Mouse (Mus musculus): ENCODE measurements around the gene Lenep. TPM values are rescaled to one million over a fixed set of nuclear protein-coding genes. Genes with fewer than 3 reads are reported as not detected.

Lenep gene
- total and polyA plus RNA-seq, 3 experiments, result not detected

DNA sequence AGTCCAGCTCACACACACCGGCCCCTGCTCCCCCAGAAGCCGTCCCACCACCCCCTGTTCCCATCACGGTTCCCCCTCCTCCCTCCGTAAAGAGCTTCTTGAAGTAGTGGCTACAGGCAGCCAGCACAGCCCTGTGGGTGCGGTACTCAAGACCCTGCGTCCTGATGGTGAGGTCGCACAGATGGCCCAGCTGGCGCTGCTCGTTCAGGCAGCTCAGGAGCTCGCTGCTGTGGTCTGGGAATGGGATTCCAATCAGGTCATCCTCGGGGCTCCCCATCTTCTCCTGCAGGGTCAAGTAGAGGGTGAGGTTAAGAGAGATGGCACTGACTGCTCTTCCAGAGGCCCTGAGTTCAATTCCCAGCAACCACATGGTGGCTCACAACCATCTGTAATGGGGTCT, 21.4 kb downstream of the Lenep start:
- Histone ChIP-seq H3K27ac (ENCODE audit: control insufficient read depth, low read depth, low read length) (no peak overlapping the region), H3K36me3 (ENCODE audit: control insufficient read depth in 1 of 2, insufficient read depth in 2 of 2, low read length in 2 of 2) (no peaks in the 10 kb centered on the region), H3K4me1 (ENCODE audit: control insufficient read depth in 1 of 2, insufficient read depth in 2 of 2, low read length in 2 of 2) (no peaks in the 10 kb centered on the region), H3K27me3 (ENCODE audit: control insufficient read depth in 1 of 2, insufficient read depth in 2 of 2, low read length in 2 of 2) (no peaks in the 10 kb centered on the region), H3K9ac (ENCODE audit: control insufficient read depth, low read depth, low read length, poor library complexity, severe bottlenecking) (no peak overlapping the region), H3K79me2 (ENCODE audit: control insufficient read depth, insufficient read depth, low read length, poor library complexity) (no peaks in the 10 kb centered on the region), H3K4me3 (ENCODE audit: control insufficient read depth in 1 of 2, insufficient read depth in 1 of 2, low read depth in 2 of 2, low read length in 2 of 2) (no peak overlapping the region), H3K9me3 (replicated peaks; ENCODE audit: insufficient read depth, low read length) (no peaks in the 10 kb centered on the region)
- no peak for DNase-seq (ENCODE audit: low read depth, low spot score)
- no peak for TF ChIP-seq MYC (IDR thresholded peaks at IDR 0.05; ENCODE audit: low read depth, low read length)
- TF ChIP-seq GATA1 (IDR thresholded peaks at IDR 0.05; ENCODE audit: low read depth, low read length), result no peak
- TF ChIP-seq SIN3A (IDR thresholded peaks at IDR 0.05; ENCODE audit: low read length), result no peak
- TF ChIP-seq BHLHE40 (IDR thresholded peaks at IDR 0.05; ENCODE audit: borderline replicate concordance, low read depth, low read length), result no peak
- TF ChIP-seq POLR2A (IDR thresholded peaks at IDR 0.05; ENCODE audit: control insufficient read depth in 1 of 2, insufficient read depth in 1 of 2, low read depth in 1 of 2, low read length in 2 of 2, poor library complexity in 1 of 2), result no peak
- TF ChIP-seq TBP (IDR thresholded peaks at IDR 0.05; ENCODE audit: low read depth, low read length), result no peak
- TF ChIP-seq USF2 (IDR thresholded peaks at IDR 0.05; ENCODE audit: borderline replicate concordance in 1 of 2, insufficient read depth in 1 of 2, low read depth in 1 of 2, low read length in 2 of 2), result no peak
- no peak for TF ChIP-seq POLR2AphosphoS2 (IDR thresholded peaks at IDR 0.05; ENCODE audit: low read length)
- no peak for TF ChIP-seq EP300 (IDR thresholded peaks at IDR 0.05; ENCODE audit: low read depth in 1 of 2, low read length in 2 of 2)
- TF ChIP-seq SMC3 (IDR thresholded peaks at IDR 0.05; ENCODE audit: low read depth, low read length), result no peak

- Histone ChIP-seq H3K27me3 (ENCODE audit: control insufficient read depth in 1 of 2, insufficient read depth in 2 of 2, low read length in 2 of 2) (no peaks in the 10 kb centered on the region), H3K9ac (ENCODE audit: control insufficient read depth, low read depth, low read length, poor library complexity, severe bottlenecking) (no peak overlapping the region), H3K4me1 (ENCODE audit: control insufficient read depth in 1 of 2, insufficient read depth in 2 of 2, low read length in 2 of 2) (no peaks in the 10 kb centered on the region), H3K27ac (ENCODE audit: control insufficient read depth, low read depth, low read length) (no peak overlapping the region), H3K9me3 (replicated peaks; ENCODE audit: insufficient read depth, low read length) (no peaks in the 10 kb centered on the region), H3K4me3 (ENCODE audit: control insufficient read depth in 1 of 2, insufficient read depth in 1 of 2, low read depth in 2 of 2, low read length in 2 of 2) (no peak overlapping the region), H3K36me3 (ENCODE audit: control insufficient read depth in 1 of 2, insufficient read depth in 2 of 2, low read length in 2 of 2) (no peaks in the 10 kb centered on the region), H3K79me2 (ENCODE audit: control insufficient read depth, insufficient read depth, low read length, poor library complexity) (no peaks in the 10 kb centered on the region)
- DNase-seq (ENCODE audit: low read depth, low spot score), result no peak
- TF ChIP-seq MAZ (IDR thresholded peaks at IDR 0.05; ENCODE audit: low read depth, low read length) (no peak), GABPA (IDR thresholded peaks at IDR 0.05; ENCODE audit: low read depth, low read length) (no peak), ZMIZ1 (IDR thresholded peaks at IDR 0.05; ENCODE audit: low read depth, low read length) (no peak), RAD21 (IDR thresholded peaks at IDR 0.05; ENCODE audit: low read depth, low read length) (no peak), KAT2A (conservative IDR thresholded peaks at IDR 0.05; ENCODE audit: low read depth, low read length) (no peak), GATA1 (IDR thresholded peaks at IDR 0.05; ENCODE audit: low read depth, low read length) (no peak)
Measured at GRCm38 (mm10) chr3:89380711-89381110, 21.9 kb downstream of the Lenep start.

DNA sequence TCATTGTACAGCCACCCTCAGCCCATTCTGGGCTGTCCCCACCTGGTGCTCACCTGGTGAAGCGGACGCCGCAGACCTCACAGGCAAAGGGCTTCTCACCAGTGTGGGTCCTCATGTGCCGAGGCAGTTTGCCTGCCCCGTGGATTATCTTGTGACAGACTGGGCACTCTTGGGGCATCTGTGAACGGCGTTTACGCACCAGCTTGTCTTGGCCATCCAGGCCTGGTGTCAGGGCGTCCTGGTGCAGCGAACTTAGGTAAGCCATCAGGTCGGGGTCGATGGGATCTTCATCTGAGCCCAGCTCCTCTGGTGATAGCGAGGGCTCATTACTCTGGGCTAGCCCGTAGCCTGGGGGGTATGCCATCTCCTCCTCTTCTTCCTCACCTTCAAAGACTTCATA, 22.3 kb downstream of the Lenep start:
- H3K27me3 ChIP-seq (ENCODE audit: control insufficient read depth in 1 of 2, insufficient read depth in 2 of 2, low read length in 2 of 2), result no peaks in the 10 kb centered on the region
- no peak overlapping the region for H3K9ac ChIP-seq (ENCODE audit: control insufficient read depth, low read depth, low read length, poor library complexity, severe bottlenecking)
- no peaks in the 10 kb centered on the region for H3K36me3 ChIP-seq (ENCODE audit: control insufficient read depth in 1 of 2, insufficient read depth in 2 of 2, low read length in 2 of 2)
- no peak overlapping the region for H3K27ac ChIP-seq (ENCODE audit: control insufficient read depth, low read depth, low read length)
- no peaks in the 10 kb centered on the region for H3K79me2 ChIP-seq (ENCODE audit: control insufficient read depth, insufficient read depth, low read length, poor library complexity)
- no peaks in the 10 kb centered on the region for H3K4me1 ChIP-seq (ENCODE audit: control insufficient read depth in 1 of 2, insufficient read depth in 2 of 2, low read length in 2 of 2)
- no peaks in the 10 kb centered on the region for H3K9me3 ChIP-seq (replicated peaks; ENCODE audit: insufficient read depth, low read length)
- H3K4me3 ChIP-seq (ENCODE audit: control insufficient read depth in 1 of 2, insufficient read depth in 1 of 2, low read depth in 2 of 2, low read length in 2 of 2), result no peak overlapping the region
- DNase-seq (ENCODE audit: low read depth, low spot score), result no peak
- no peak for TF ChIP-seq TBP (IDR thresholded peaks at IDR 0.05; ENCODE audit: low read depth, low read length)
- TF ChIP-seq EP300 (IDR thresholded peaks at IDR 0.05; ENCODE audit: low read depth in 1 of 2, low read length in 2 of 2), result no peak
- no peak for TF ChIP-seq CHD2 (IDR thresholded peaks at IDR 0.05; ENCODE audit: low read length)
- no peak for TF ChIP-seq ELF1 (IDR thresholded peaks at IDR 0.05; ENCODE audit: low read depth, low read length)
- no peak for TF ChIP-seq MYC (IDR thresholded peaks at IDR 0.05; ENCODE audit: low read depth, low read length)
- TF ChIP-seq NELFE (IDR thresholded peaks at IDR 0.05; ENCODE audit: low read depth, low read length), result no peak
- TF ChIP-seq MXI1 (IDR thresholded peaks at IDR 0.05; ENCODE audit: low read depth, low read length), result no peak
- TF ChIP-seq ZKSCAN1 (IDR thresholded peaks at IDR 0.05; ENCODE audit: low read depth, low read length), result no peak
- TF ChIP-seq TCF12 (IDR thresholded peaks at IDR 0.05; ENCODE audit: low read depth, low read length), result no peak
- no peak for TF ChIP-seq GABPA (IDR thresholded peaks at IDR 0.05; ENCODE audit: low read depth, low read length)
- no peak for TF ChIP-seq NRF1 (IDR thresholded peaks at IDR 0.05; ENCODE audit: insufficient read depth, low read depth, low read length, poor library complexity, severe bottlenecking)
- TF ChIP-seq GATA1 (IDR thresholded peaks at IDR 0.05; ENCODE audit: low read depth, low read length), result no peak
- TF ChIP-seq RCOR1 (IDR thresholded peaks at IDR 0.05; ENCODE audit: low read depth, low read length), result no peak
- no peak for TF ChIP-seq KAT2A (conservative IDR thresholded peaks at IDR 0.05; ENCODE audit: low read depth, low read length)
- no peak for TF ChIP-seq ETS1 (IDR thresholded peaks at IDR 0.05; ENCODE audit: low read depth, low read length)
- TF ChIP-seq CHD1 (IDR thresholded peaks at IDR 0.05; ENCODE audit: low read depth, low read length), result no peak
- no peak for TF ChIP-seq POLR2AphosphoS5 (IDR thresholded peaks at IDR 0.05; ENCODE audit: borderline replicate concordance, low read depth, low read length)
- no peak for TF ChIP-seq POLR2AphosphoS2 (IDR thresholded peaks at IDR 0.05; ENCODE audit: low read length)
